21 mouse cellular contexts compared by ENCODE assay signal in genomic region chr6:119099333-119099732, GRCm38 (mm10).
"Had no signal": no experiment of that assay in that cellular context is flagged by ENCODE, and none has a peak within 500 bp of the region (broad histone marks: within the 10 kb centered on the region; RNA-seq: fewer than 3 reads in every experiment).

No protein-coding gene starts in this region.

- H3K9me3 ChIP-seq: limb, embryonic 12.5 days; limb, embryonic 15.5 days; liver, embryonic 15.5 days; megakaryocyte, embryonic 14.5 days; midbrain, embryonic 10.5 days; midbrain, embryonic 13.5 days; neural tube, embryonic 13.5 days; stomach, embryonic 15.5 days had no signal

- H3K9ac ChIP-seq: limb, embryonic 12.5 days; limb, embryonic 15.5 days; liver, embryonic 15.5 days; lung, embryonic 14.5 days; midbrain, embryonic 13.5 days; neural tube, embryonic 13.5 days; stomach, embryonic 15.5 days had no signal

- H3K4me3 ChIP-seq: limb, embryonic 12.5 days; limb, embryonic 15.5 days; liver, embryonic 15.5 days; megakaryocyte, embryonic 14.5 days; midbrain, embryonic 10.5 days; midbrain, embryonic 13.5 days; myocyte; neural tube, embryonic 13.5 days; stomach, embryonic 15.5 days had no signal

- H3K27me3 ChIP-seq: limb, embryonic 12.5 days; limb, embryonic 15.5 days; midbrain, embryonic 13.5 days; neural tube, embryonic 13.5 days had no signal

- H3K4me1 ChIP-seq: limb, embryonic 15.5 days; liver, embryonic 15.5 days; megakaryocyte, embryonic 14.5 days; midbrain, embryonic 10.5 days; stomach, embryonic 15.5 days had no signal

- DNase-seq: kidney, adult 8-10 months; kidney, postnatal 14 days; kidney, postnatal 4 days; left cerebral cortex, postnatal 4 days; lung, embryonic 14.5 days; retina, postnatal 1 day; right cerebral cortex, postnatal 25 days; spleen, adult 18-20 months; thymus, postnatal 25 days had no signal

- H3K4me2 ChIP-seq: limb, embryonic 12.5 days; limb, embryonic 15.5 days; liver, embryonic 11.5 days; liver, embryonic 15.5 days; lung, embryonic 14.5 days; midbrain, embryonic 13.5 days; neural tube, embryonic 13.5 days; stomach, embryonic 15.5 days had no signal

- H3K36me3 ChIP-seq: limb, embryonic 12.5 days; limb, embryonic 15.5 days; liver, embryonic 15.5 days; midbrain, embryonic 10.5 days; midbrain, embryonic 13.5 days; neural tube, embryonic 13.5 days; stomach, embryonic 15.5 days had no signal

- H3K27ac ChIP-seq: limb, embryonic 12.5 days; limb, embryonic 15.5 days; liver, embryonic 15.5 days; midbrain, embryonic 10.5 days; midbrain, embryonic 13.5 days; neural tube, embryonic 13.5 days; stomach, embryonic 15.5 days had no signal

- ATAC-seq: intestine, postnatal 0 days; midbrain, embryonic 13.5 days; midbrain, embryonic 16.5 days had no signal
